Mouse (Mus musculus): ENCODE measurements around the gene Zfyve16. TPM values are rescaled to one million over a fixed set of nuclear protein-coding genes. Genes with fewer than 3 reads are reported as not detected.

The Zfyve16 gene
- total RNA-seq, 2 experiments from 2014 or later = 24.1 to 25.4 TPM

- no peak for DNase-seq (ENCODE audit: low spot score in 2 of 2)
These were observed 60.5 kb downstream of the Zfyve16 start for GRCm38 (mm10) chr13:92470151-92470550.

- DNase-seq (ENCODE audit: low spot score in 2 of 2) = no peak
These were observed 61.3 kb downstream of the Zfyve16 start for GRCm38 (mm10) chr13:92469381-92469780.

- no peak for DNase-seq (ENCODE audit: low spot score in 2 of 2)
These were observed 62.8 kb downstream of the Zfyve16 start for GRCm38 (mm10) chr13:92467891-92468290.

GRCm38 (mm10) chr13:92464698-92465097 lies 66.0 kb downstream of the Zfyve16 start:
- no peak for DNase-seq (ENCODE audit: low spot score in 2 of 2)

GRCm38 (mm10) chr13:92446872-92447271 lies 83.8 kb downstream of the Zfyve16 start:
- no peak for DNase-seq (ENCODE audit: low spot score in 2 of 2)

- DNase-seq (ENCODE audit: low spot score in 2 of 2) = no peak
These were observed 90.4 kb downstream of the Zfyve16 start for GRCm38 (mm10) chr13:92440286-92440685.

- no peak for DNase-seq (ENCODE audit: low spot score in 2 of 2)
These were observed 92.0 kb downstream of the Zfyve16 start for GRCm38 (mm10) chr13:92438656-92439055.

Other genes starting within 250 kb of the Zfyve16 start
- not detected for gene Gm20379, start 224.9 kb downstream of the Zfyve16 start, total RNA-seq (2021)
- gene Dhfr, start 176.1 kb downstream of the Zfyve16 start, total RNA-seq (2021) = 1 to 10 TPM; 2.0 to 2.7 TPM
- gene Msh3, start 175.9 kb downstream of the Zfyve16 start, total RNA-seq (2021) = 10 to 100 TPM; 10.1 to 16.3 TPM
- under 1 TPM; 0.38 to 0.76 TPM for gene Ankrd34b, start 105.0 kb downstream of the Zfyve16 start, total RNA-seq (2021)
- 1 to 10 TPM; 3.7 to 6.9 TPM for gene Fam151b, start 46.9 kb downstream of the Zfyve16 start, total RNA-seq (2021)
- not detected for gene Spz1, start 45.3 kb upstream of the Zfyve16 start, total RNA-seq (2021)
- gene Serinc5, start 80.2 kb upstream of the Zfyve16 start, total RNA-seq (2021) = 10 to 100 TPM; 42.0 to 63.8 TPM